Mouse (Mus musculus): ENCODE measurements around the gene Hivep1. TPM values are rescaled to one million over a fixed set of nuclear protein-coding genes. Genes with fewer than 3 reads are reported as not detected.

Hivep1 gene
- total RNA-seq, 2 experiments from 2014 or later, result 20.9 to 24.1 TPM

DNA sequence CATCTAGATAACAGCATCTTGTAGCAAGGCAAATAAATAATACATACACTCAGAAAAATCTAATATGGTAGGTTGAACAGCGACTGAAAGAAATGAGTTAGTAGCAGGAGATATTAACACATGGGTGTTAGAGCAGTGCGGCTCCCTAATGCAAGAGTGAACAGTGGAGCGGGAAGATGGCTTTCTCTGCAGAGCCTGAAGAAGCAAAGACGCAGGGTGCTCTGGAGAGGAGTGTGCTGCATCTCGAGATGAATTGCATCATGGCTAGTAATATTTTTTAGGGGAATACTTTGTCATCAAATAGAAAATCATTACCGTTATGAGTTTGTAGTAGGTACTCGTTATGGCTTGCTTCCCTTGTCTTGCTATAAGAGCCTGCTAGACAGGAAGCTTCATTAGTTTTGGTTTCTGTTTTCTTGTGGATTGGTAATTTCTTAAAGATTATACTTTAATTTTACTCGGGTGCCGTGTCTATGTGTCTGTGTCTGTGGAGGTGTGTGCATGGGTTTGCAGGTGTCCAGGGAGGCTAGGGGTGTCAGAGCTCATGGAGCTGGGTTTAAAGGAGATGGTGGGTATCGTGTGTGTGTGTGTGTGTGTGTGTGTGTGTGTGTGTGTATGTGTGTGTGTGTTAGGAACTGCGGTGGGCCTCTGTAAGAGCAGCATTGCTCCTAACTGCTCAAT is 51.8 kb downstream of the Hivep1 start:
- H3K27ac ChIP-seq, result peak overlapping the region; percentile 79

GRCm38 (mm10) chr13:42104371-42104770 is 52.5 kb downstream of the Hivep1 start:
- no peak overlapping the region for H3K27ac ChIP-seq
- no peak overlapping the region for H3K4me3 ChIP-seq
- DNase-seq (ENCODE audit: low spot score in 2 of 2), result no peak
- no peak for TF ChIP-seq CTCF (conservative IDR thresholded peaks at IDR 0.05)

More for the DNA sequence above, 51.8 kb downstream of the Hivep1 start:
- no peak for TF ChIP-seq CTCF (conservative IDR thresholded peaks at IDR 0.05)
- no peak for DNase-seq (ENCODE audit: low spot score in 2 of 2)
- H3K4me3 ChIP-seq, result peak overlapping the region; percentile 46

DNA sequence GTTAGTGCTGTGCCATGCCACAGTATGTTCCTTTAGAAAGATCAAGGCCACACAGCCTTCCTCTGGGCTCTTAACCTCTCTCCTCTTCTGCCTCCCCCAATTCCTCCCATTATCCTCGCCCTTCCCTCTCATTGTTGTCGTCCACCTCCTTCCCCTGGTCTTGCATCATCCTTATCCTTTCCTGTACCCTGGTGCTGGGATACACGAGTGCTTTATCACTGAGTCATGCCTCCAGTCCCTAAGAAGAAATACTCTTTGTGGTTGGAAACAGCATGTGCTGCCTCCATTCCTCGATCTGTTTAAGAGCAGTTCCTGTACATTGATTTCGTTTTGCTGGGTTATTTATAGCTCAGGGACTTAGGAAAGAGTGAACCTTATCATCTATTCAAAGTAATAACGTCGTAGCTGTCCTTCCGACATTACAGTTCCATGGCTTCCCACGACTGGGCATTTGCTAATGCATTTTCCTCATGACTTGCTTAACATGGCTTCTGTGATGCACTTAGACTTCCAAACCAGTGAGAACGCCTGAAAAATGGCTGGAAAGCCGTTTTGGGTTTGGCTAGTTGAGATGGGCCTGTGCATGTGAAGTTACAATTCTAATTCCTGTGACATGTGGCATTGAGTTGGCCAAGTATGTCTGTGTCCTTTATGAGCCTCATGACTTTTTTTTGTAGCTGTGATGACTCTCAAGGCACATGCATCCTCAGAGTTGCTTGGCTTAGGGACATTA is 56.8 kb downstream of the Hivep1 start:
- DNase-seq (ENCODE audit: low spot score in 2 of 2), result no peak

GRCm38 (mm10) chr13:42110416-42110815 is 58.6 kb downstream of the Hivep1 start:
- no peak for TF ChIP-seq CTCF (conservative IDR thresholded peaks at IDR 0.05)
- Histone ChIP-seq H3K27ac (no peak overlapping the region), H3K4me3 (no peak overlapping the region)
- no peak for DNase-seq (ENCODE audit: low spot score in 2 of 2)

More for the DNA sequence above, 56.8 kb downstream of the Hivep1 start:
- no peak for TF ChIP-seq CTCF (conservative IDR thresholded peaks at IDR 0.05)
- no peak overlapping the region for H3K27ac ChIP-seq
- H3K4me3 ChIP-seq, result no peak overlapping the region

DNA sequence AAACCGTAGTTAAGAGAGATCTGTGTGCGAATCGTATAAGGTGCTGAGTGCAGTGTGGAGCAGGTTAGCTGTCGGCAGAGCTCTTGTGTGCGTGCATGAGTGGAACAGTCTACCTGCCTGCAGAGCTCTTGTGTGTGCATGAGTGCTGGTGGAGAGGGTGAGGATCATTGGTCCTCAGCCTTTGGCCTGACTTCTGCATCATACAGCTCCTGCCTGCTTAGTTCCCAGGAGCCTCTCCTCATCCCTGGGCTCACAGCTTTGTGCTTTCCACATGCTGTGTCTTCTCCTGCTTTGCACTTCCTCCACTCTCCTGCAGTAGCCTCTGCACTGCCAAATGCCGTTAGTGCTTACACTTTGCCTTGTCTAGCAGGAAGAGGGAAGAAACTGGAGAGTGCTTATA is 60.2 kb downstream of the Hivep1 start:
- H3K4me3 ChIP-seq, result no peak overlapping the region
- no peak for DNase-seq (ENCODE audit: low spot score in 2 of 2)
- no peak for TF ChIP-seq CTCF (conservative IDR thresholded peaks at IDR 0.05)
- H3K27ac ChIP-seq, result no peak overlapping the region

DNA sequence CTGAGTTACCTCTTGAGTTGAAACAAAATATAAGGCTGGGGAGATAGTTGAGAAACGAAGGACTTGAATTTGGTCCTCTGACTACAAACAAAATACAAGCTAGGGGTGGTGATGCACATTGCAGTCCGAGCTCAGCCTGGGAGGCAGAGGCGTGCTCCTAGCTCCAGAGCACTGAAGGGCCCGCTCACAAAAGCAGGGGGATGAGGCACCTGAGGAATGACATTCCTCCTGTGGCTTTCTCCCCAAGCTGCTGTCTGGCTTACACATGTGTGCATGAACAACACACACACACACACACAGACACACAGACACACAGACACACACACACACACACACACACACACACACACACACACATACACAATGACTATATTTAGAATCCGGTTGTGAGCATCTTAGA is 60.9 kb downstream of the Hivep1 start:
- Histone ChIP-seq H3K4me3 (no peak overlapping the region), H3K27ac (no peak overlapping the region)
- no peak for TF ChIP-seq CTCF (conservative IDR thresholded peaks at IDR 0.05)
- no peak for DNase-seq (ENCODE audit: low spot score in 2 of 2)

DNA sequence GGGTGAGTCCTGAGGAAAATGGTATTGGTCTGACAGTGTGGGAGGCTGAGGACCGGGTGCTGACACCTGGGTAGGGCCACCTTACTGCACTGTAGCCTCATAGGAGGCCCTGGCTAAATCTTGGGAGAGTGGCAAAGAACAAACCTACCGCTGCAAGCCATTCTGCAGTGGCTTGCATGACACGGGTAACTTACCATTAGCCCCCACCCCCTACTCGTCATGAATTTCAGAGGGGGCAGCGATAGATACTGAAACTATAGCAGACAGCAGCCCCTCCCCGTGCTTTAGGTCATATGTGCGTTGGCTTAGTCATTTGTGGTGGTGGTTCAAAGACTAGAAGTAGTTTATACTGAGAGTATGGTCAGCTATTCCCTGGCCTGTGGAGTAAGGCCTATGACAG is 61.8 kb downstream of the Hivep1 start:
- no peak overlapping the region for H3K4me3 ChIP-seq
- DNase-seq (ENCODE audit: low spot score in 2 of 2), result no peak
- TF ChIP-seq CTCF (conservative IDR thresholded peaks at IDR 0.05), result no peak
- H3K27ac ChIP-seq, result no peak overlapping the region

- H3K4me3 ChIP-seq, result no peak overlapping the region
- DNase-seq (ENCODE audit: low spot score in 2 of 2), result no peak
- no peak for TF ChIP-seq CTCF (conservative IDR thresholded peaks at IDR 0.05)
- no peak overlapping the region for H3K27ac ChIP-seq
Measured at GRCm38 (mm10) chr13:42116301-42116700, 64.5 kb downstream of the Hivep1 start.

DNA sequence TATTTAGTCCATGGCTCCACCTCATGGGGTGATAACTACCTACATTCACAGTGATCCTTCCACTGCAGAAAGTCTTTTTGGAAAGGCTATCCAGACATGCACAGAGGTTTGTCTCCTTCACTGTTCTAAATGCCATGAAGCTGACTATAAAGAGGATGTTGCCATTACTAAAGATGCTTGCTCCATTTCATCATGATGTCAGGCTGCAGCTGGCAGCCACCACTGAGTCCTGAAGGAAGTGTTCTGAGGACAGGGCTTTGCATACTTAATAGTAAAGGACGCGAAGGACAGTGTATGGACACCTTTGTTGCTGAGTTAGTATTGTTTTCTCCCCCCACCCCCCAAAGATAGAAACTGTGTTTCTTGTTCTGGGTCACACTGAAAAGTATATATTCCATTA is 67.2 kb downstream of the Hivep1 start:
- H3K4me3 ChIP-seq, result no peak overlapping the region
- DNase-seq (ENCODE audit: low spot score in 2 of 2), result no peak
- peak; percentile 40; the same call in 1 of the 2 replicates for TF ChIP-seq CTCF (conservative IDR thresholded peaks at IDR 0.05)
- no peak overlapping the region for H3K27ac ChIP-seq

GRCm38 (mm10) chr13:42121106-42121776 is 69.4 kb downstream of the Hivep1 start:
- no peak for TF ChIP-seq CTCF (conservative IDR thresholded peaks at IDR 0.05)
- H3K4me3 ChIP-seq, result no peak overlapping the region
- no peak overlapping the region for H3K27ac ChIP-seq
- no peak for DNase-seq (ENCODE audit: low spot score in 2 of 2)

DNA sequence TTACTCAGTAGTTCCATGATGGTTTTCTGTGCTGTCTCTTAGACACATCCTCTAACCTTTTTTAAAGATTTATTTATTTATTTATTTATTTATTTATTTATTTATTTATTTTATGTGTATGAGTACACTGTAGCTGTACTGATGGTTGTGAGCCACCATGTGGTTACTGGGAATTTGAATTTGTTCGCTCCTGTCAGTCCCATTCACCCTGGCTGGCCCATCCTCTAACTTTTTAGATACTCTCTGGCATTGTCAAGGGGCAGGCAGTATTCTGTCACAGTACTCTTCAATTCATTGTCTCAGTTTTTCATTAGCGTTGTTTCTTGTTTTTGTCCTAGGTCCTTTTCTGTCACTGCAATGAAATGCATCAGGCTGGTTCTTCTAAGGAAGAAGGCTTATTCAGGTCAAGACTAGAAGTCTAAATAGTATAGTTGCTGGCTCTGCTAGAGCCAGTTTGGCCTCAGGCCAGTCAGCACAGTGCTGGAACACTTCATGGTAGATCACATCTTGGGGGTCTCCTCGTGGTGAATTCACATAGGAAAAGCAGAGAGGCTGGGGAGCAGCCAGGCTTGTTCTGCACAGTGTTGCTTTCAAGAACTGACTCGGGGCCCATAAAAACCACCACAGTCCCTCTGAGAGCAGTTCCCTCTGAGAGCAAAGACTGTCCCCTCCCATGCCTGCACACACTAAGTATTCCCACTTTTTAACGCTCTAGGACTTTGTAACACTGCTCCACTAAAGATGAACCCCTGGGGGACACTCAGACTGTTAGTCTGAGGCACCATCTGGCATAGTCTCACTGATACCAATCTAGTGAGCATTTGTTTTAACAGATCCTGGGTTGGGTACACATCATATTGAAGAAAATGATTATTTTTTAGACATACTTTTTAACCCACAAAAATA is 70.2 kb downstream of the Hivep1 start:
- DNase-seq (ENCODE audit: low spot score in 2 of 2), result no peak
- no peak overlapping the region for H3K27ac ChIP-seq
- TF ChIP-seq CTCF (conservative IDR thresholded peaks at IDR 0.05), result no peak
- H3K4me3 ChIP-seq, result no peak overlapping the region

GRCm38 (mm10) chr13:42144627-42145026 is 92.8 kb downstream of the Hivep1 start:
- Histone ChIP-seq H3K27ac (no peak overlapping the region), H3K4me3 (no peak overlapping the region)
- no peak for DNase-seq (ENCODE audit: low spot score in 2 of 2)
- TF ChIP-seq CTCF (conservative IDR thresholded peaks at IDR 0.05), result peak; percentile 36
